Mouse (Mus musculus) liver, adult 2 months (tissue): ENCODE data around the gene Acvr1b. TPM values are rescaled to one million over a fixed set of nuclear protein-coding genes. Genes with fewer than 3 reads are reported as not detected.

Experiments
- DNase-seq: peaks from one replicate; pipeline ENCODE4 v3.0.0-alpha.2; 2011; ENCODE audit warnings: low read depth, low spot score; ENCODE audit errors: extremely low read depth
- H3K27ac ChIP-seq: fragments of 200-500 bp; replicated peaks from 2 replicates; pipeline ENCODE4 v1.5.1; 2012; ENCODE audit warnings: low read depth, mild to moderate bottlenecking, control low read depth, inconsistent platforms, low read length; ENCODE audit not compliant: insufficient read depth
- H3K27me3 ChIP-seq: fragments of 200-500 bp; 2 replicates; pipeline ENCODE4 v1.6.1; 2012; ENCODE audit warnings: mild to moderate bottlenecking, moderate library complexity, low read length, inconsistent platforms; ENCODE audit not compliant: control insufficient read depth, insufficient read depth
- H3K36me3 ChIP-seq: fragments of 200-500 bp; 2 replicates; pipeline ENCODE4 v1.6.1; 2012; ENCODE audit warnings: low read length, inconsistent platforms; ENCODE audit not compliant: control insufficient read depth, insufficient read depth
- H3K4me1 ChIP-seq: fragments of 200-500 bp; 2 replicates; pipeline ENCODE4 v1.6.1; 2011; ENCODE audit warnings: low read length; ENCODE audit not compliant: control insufficient read depth, insufficient read depth
- H3K4me3 ChIP-seq: fragments of 200-500 bp; 2 replicates; pipeline ENCODE4 v1.5.1; 2011; ENCODE audit warnings: low read depth, mild to moderate bottlenecking, control low read depth, low read length, moderate library complexity; ENCODE audit not compliant: insufficient read depth
- H3K79me2 ChIP-seq: fragments of 200-500 bp; 2 replicates; pipeline ENCODE4 v1.6.1; 2012; ENCODE audit warnings: inconsistent platforms, mild to moderate bottlenecking, low read length, moderate library complexity; ENCODE audit not compliant: control insufficient read depth, insufficient read depth
- H3K9ac ChIP-seq: fragments of 200-500 bp; 2 replicates; pipeline ENCODE4 v1.6.1; 2012; ENCODE audit warnings: low read depth, mild to moderate bottlenecking, control low read depth, inconsistent platforms, low read length
- CTCF ChIP-seq: fragments of 200-500 bp; IDR thresholded peaks from 2 replicates; pipeline ENCODE4 v1.5.1; 2011; ENCODE audit warnings: low read depth, low read length, control low read depth
- POLR2A ChIP-seq: fragments of 200-500 bp; IDR thresholded peaks from 2 replicates; pipeline ENCODE4 v1.6.1; 2011; ENCODE audit warnings: low read length, control low read depth; ENCODE audit not compliant: insufficient read depth; ENCODE audit errors: extremely low read depth
- WGBS: fragments of 180-500 bp; shearing (Covaris S2); methylation state at CpG from one replicate; pipeline ENCODE4 v1.1.7; 2018; 5-methylcytosine and 5-hydroxymethylcytosine counted together
- polyA plus RNA-seq: library from polyadenylated mRNA; depleted of rRNA; stranded (reverse); fragments of >200 nt; gene quantifications from 2 replicates; pipeline ENCODE4 v1.2.3, GENCODE M21; 2012
- total RNA-seq: library from RNA; depleted of rRNA; stranded (reverse); fragments of >200 nt; gene quantifications from 2 replicates; pipeline ENCODE4 v1.2.3, GENCODE M21; 2014

Gene Acvr1b
- total and polyA plus RNA-seq, 2 experiments = 5.0 to 9.6 TPM

DNA sequence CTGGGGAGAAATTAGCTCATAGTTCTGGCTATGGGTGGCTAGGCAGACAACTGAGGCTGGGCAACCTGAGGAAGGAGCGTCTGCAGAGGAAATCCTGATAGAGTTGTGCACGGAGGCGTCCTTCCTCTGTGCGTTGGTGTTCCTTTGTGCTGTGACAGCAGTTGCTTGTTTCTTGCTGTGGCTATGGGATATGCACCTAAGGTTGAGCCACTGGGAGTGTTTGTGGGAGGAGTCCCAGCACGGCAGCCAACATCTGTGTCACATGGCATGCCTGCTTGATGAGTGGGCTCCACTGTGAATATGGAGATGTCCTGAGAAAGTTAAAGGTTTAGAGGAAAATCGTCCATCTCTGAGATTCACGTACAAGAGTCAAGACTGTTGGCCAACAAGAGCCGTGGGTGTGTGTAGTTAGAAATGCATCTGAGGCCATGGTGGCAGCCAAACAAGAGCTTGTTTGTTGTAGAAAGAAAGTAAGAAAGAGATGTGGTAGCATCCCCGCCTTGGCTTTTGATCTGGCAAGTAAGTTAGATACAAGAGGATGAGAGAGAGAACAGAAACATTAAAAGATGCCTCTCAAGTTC lies 76.4 kb downstream of the Acvr1b start:
- H3K27ac ChIP-seq = no peak overlapping the region
- no peak overlapping the region for H3K9ac ChIP-seq
- 82% methylated on average over 9 of the region's 9 CpGs for WGBS
- TF ChIP-seq POLR2A (no peak), CTCF (no peak)
- H3K36me3 ChIP-seq = no peaks in the 10 kb centered on the region
- H3K79me2 ChIP-seq = no peaks in the 10 kb centered on the region
- DNase-seq = no peak
- no peaks in the 10 kb centered on the region for H3K27me3 ChIP-seq
- no peak overlapping the region for H3K4me3 ChIP-seq
- H3K4me1 ChIP-seq = peaks cover 11% of the 10 kb centered on the region

DNA sequence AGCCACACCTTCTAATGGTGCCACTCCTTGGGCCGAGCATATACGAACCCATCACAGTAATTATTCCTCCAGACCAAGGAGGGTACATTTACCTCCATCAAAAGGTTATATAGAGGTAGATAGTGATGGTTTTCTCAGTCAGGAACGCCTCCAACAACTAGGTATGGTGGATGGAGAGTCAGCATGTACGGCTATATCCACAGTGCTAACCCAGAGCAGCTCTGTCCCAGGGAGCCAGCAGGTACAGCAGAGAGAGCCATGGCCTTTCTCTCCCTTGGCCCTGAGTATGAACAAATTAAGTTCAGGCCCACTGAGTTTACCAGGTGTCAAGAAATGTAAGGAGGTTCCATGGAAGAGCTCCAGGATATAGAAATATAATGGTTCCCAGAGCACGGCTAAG lies 78.1 kb downstream of the Acvr1b start:
- WGBS = 94% methylated on average over 5 of the region's 5 CpGs
- H3K79me2 ChIP-seq = no peaks in the 10 kb centered on the region
- H3K27me3 ChIP-seq = no peaks in the 10 kb centered on the region
- no peaks in the 10 kb centered on the region for H3K36me3 ChIP-seq
- H3K27ac ChIP-seq = no peak overlapping the region
- H3K4me1 ChIP-seq = peaks cover 9% of the 10 kb centered on the region
- no peak overlapping the region for H3K4me3 ChIP-seq
- no peak for DNase-seq
- H3K9ac ChIP-seq = no peak overlapping the region
- TF ChIP-seq CTCF (no peak), POLR2A (no peak)

DNA sequence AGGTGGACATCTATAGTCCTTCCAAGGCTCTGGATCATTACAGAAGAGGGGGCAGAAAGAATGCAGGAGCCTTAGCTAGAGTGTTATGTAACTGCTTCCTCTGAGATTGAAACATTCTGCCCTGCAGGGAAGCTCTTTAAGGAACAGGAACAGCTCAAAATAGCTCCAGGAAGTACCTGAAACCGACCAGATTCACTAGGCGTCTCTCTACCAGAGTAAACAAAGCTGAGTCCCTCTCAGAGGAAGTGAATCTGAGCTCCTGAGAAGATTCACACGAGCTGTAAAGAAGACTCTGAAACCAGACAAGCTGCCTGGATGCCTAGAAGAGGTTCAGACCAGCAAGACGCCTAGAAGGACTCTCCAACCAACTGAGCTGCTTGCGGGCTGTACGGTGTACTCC lies 78.7 kb downstream of the Acvr1b start:
- DNase-seq = peak; percentile 40

DNA sequence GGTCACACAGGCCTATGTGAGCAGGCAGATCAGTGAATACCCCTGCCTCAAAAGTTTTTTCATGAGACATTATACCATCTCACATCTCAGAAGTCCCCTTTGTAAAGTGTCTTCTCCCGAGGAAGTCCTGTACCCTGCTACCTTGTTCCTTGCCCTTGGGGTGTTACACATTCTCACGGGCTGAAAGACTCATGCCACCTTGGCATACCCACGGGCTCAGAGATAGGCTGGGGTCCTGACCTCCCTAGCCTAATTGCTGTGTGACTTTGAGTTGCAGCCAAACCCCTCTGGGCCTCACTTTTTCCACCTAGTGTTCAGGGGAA lies 79.7 kb downstream of the Acvr1b start:
- no peak for TF ChIP-seq POLR2A
- TF ChIP-seq CTCF = no peak
- WGBS = 45% methylated on average over 3 of the region's 3 CpGs

More for the DNA sequence above, 78.7 kb downstream of the Acvr1b start:
- no peak overlapping the region for H3K4me3 ChIP-seq
- H3K27me3 ChIP-seq = no peaks in the 10 kb centered on the region
- WGBS = 82% methylated on average over 6 of the region's 6 CpGs
- no peaks in the 10 kb centered on the region for H3K36me3 ChIP-seq
- TF ChIP-seq POLR2A (no peak), CTCF (no peak)
- H3K9ac ChIP-seq = no peak overlapping the region
- H3K79me2 ChIP-seq = no peaks in the 10 kb centered on the region
- H3K27ac ChIP-seq = no peak overlapping the region
- H3K4me1 ChIP-seq = peaks cover 5% of the 10 kb centered on the region

DNA sequence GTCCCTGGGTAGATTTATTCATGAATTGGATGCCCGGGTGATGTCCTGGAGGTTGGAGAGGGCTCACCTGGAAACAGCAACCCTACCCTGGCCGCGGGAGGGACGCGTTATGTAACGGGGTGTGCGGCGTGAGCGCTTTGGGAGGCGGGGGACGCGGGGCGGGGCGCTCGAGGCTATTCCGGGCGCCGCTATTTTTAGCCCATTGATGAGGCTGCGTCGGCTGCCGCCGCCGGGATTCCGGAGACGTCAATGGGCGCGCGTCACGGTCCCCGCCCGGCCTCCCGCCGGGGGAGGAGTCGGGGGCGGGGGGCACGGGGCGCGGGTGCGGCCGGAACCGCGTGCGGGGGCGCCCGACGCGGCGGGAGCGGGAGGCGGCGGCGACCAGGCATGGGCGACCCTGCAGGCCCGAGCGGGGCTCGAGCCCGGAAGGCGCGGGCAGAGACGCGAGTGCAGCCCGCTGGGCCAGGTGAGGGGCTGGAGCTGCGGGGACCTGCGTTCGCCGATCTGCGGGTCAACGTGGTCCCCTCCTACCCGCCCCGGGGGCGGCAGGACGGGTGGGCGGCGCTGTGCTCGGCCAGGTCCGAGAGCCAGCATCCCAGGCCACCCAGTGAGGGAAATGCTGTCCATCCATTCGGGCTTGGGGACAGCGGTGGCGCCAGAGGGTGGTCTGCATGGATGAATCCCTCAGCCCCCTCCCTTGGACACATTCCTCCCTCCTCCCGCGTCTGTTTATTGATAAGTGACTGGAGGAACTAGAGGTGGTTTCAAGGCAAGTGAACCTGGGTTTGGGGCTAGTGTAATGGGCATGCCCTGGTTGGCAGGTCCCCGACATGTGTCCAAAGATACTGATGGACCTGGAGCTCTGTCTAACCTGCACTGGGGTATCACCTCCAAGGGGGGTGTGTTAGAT lies 80.3 kb downstream of the Acvr1b start, which contains the start of gene Nr4a1:
Nr4a1 (plus strand) TSS at position 384 of the 910 bp plus-strand sequence.
- no peak within 1 kb of the TSS for H3K27ac ChIP-seq
- no peaks in the 10 kb centered on the region for H3K79me2 ChIP-seq
- no peaks in the 10 kb centered on the region for H3K36me3 ChIP-seq
- peak within 1 kb of the TSS; percentile 81 for H3K9ac ChIP-seq
- H3K4me1 ChIP-seq = peaks cover 2% of the 10 kb centered on the region
- WGBS = 5% methylated on average over 80 of the region's 82 CpGs
- peak within 1 kb of the TSS; percentile 72 for H3K4me3 ChIP-seq
- TF ChIP-seq CTCF (no peak), POLR2A (no peak)
- peak; percentile 48 for DNase-seq
- no peaks in the 10 kb centered on the region for H3K27me3 ChIP-seq

More for the DNA sequence above, 79.7 kb downstream of the Acvr1b start:
- Histone ChIP-seq H3K79me2 (no peaks in the 10 kb centered on the region), H3K9ac (peak overlapping the region; percentile 52; the same call in 1 of the 2 replicates), H3K4me1 (peaks cover 2% of the 10 kb centered on the region), H3K36me3 (no peaks in the 10 kb centered on the region), H3K27me3 (no peaks in the 10 kb centered on the region), H3K27ac (no peak overlapping the region), H3K4me3 (peak overlapping the region; percentile 72)
- DNase-seq = no peak
